Mouse (Mus musculus) thymus, adult 2 months (tissue): ENCODE data around the gene Akap11.

ENCODE experiments used
- CTCF ChIP-seq: fragments of 200-500 bp; IDR thresholded peaks from 2 replicates; pipeline ENCODE4 v1.5.1; 2012; ENCODE audit warnings: mild to moderate bottlenecking, control low read depth, low read length, moderate library complexity, borderline replicate concordance; ENCODE audit not compliant: control insufficient read depth, poor library complexity, insufficient read depth; ENCODE audit errors: extremely low read depth
- POLR2A ChIP-seq: fragments of 200-500 bp; IDR thresholded peaks from 2 replicates; pipeline ENCODE4 v1.6.1; 2012; ENCODE audit warnings: mild to moderate bottlenecking, low read length, control low read depth, moderate library complexity; ENCODE audit not compliant: control insufficient read depth, poor library complexity, insufficient read depth; ENCODE audit errors: extremely low read depth

DNA sequence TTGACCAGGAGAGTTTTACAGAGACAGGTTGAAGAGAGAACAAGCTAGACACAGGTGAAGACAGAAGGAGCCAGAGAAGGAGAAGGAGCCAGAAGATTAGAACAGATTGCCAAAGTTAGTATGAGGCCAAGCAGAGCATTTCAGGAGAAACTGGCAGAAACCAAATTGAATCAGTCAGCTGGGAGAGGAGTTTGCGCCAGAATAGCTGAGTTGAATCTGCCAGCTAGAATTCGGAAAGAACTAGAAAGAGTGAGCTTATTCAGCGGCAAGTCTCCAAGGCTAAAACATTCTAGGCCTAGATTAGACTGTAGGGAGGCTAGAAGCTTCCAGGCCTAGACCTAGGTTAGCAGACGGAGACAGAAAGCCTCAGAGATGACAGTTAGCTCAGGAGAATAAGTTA lies 65.9 kb downstream of the Akap11 start:
- TF ChIP-seq CTCF (no peak), POLR2A (no peak)
